Mouse (Mus musculus): ENCODE results near the gene Tead2.

- TF ChIP-seq CTCF (IDR thresholded peaks at IDR 0.05; ENCODE audit: borderline replicate concordance, extremely low read depth, insufficient read depth, insufficient read length) = no peak
- no peak for TF ChIP-seq POLR2A (IDR thresholded peaks at IDR 0.05; ENCODE audit: borderline replicate concordance, extremely low read depth, insufficient read depth, insufficient read length, poor library complexity, severe bottlenecking)
Measured at GRCm38 (mm10) chr7:45247666-45248065, 32.1 kb downstream of the Tead2 start.

All from brain, embryonic 14.5 days (tissue).